Mouse (Mus musculus) MEL (cell line): ENCODE data around the gene Papss1. TPM values are rescaled to one million over a fixed set of nuclear protein-coding genes. Genes with fewer than 3 reads are reported as not detected.

Experiments
- DNase-seq: peaks from one replicate; pipeline ENCODE4 v3.0.0; 2011; ENCODE audit warnings: low read depth, low spot score
- H3K27ac ChIP-seq: 2 replicates; pipeline ENCODE4 v1.5.1; 2012; ENCODE audit warnings: low read depth, mild to moderate bottlenecking, control low read depth, low read length, moderate library complexity; ENCODE audit not compliant: control insufficient read depth
- H3K27me3 ChIP-seq, 2 experiments: fragments of 150-350 bp in 1 of 2; sonication (generic) in 1 of 2; 2 replicates each; pipeline ENCODE4 v1.6.1; 2012; ENCODE audit warnings: low read length in 2 of 2, mild to moderate bottlenecking in 2 of 2, improper control_type of control experiment in 1 of 2, moderate library complexity in 1 of 2; ENCODE audit not compliant: insufficient read depth in 2 of 2, control insufficient read depth in 1 of 2
- H3K36me3 ChIP-seq, 2 experiments: 2 replicates each; pipeline ENCODE4 v1.6.1; 2012 to 2014; ENCODE audit warnings: low read length in 2 of 2, improper control_type of control experiment in 1 of 2, inconsistent platforms in 1 of 2, mild to moderate bottlenecking in 1 of 2; ENCODE audit not compliant: insufficient read depth in 2 of 2, control insufficient read depth in 1 of 2
- H3K4me1 ChIP-seq, 2 experiments: fragments of 150-350 bp in 1 of 2; sonication (generic) in 1 of 2; 2 replicates each; pipeline ENCODE4 v1.6.1; 2012; ENCODE audit warnings: low read length in 2 of 2, improper control_type of control experiment in 1 of 2, mild to moderate bottlenecking in 1 of 2; ENCODE audit not compliant: insufficient read depth in 2 of 2, control insufficient read depth in 1 of 2
- H3K4me3 ChIP-seq, 2 experiments: fragments of 150-350 bp in 1 of 2; sonication (generic) in 1 of 2; 2 replicates each; pipeline ENCODE4 v1.5.1; 2012; ENCODE audit warnings: low read depth in 2 of 2, low read length in 2 of 2, mild to moderate bottlenecking in 2 of 2, moderate library complexity in 2 of 2, control low read depth in 1 of 2, improper control_type of control experiment in 1 of 2; ENCODE audit not compliant: control insufficient read depth in 1 of 2, insufficient read depth in 1 of 2
- H3K79me2 ChIP-seq: 2 replicates; pipeline ENCODE4 v1.6.1; 2012; ENCODE audit warnings: mild to moderate bottlenecking, low read length, moderate library complexity; ENCODE audit not compliant: control insufficient read depth, poor library complexity, insufficient read depth
- H3K9ac ChIP-seq: 2 replicates; pipeline ENCODE4 v1.6.1; 2012; ENCODE audit warnings: low read depth, mild to moderate bottlenecking, control low read depth, low read length, moderate library complexity; ENCODE audit not compliant: control insufficient read depth, poor library complexity, severe bottlenecking
- H3K9me3 ChIP-seq: fragments of 150-350 bp; sonication (generic); replicated peaks from 2 replicates; pipeline ENCODE4 v1.6.1; 2012; ENCODE audit warnings: mild to moderate bottlenecking, low read length, improper control_type of control experiment, moderate library complexity; ENCODE audit not compliant: insufficient read depth
- BHLHE40 ChIP-seq: IDR thresholded peaks from 2 replicates; pipeline ENCODE4 v1.6.1; 2012; ENCODE audit warnings: low read depth, mild to moderate bottlenecking, inconsistent platforms, low read length, improper control_type of control experiment, borderline replicate concordance
- CHD1 ChIP-seq: IDR thresholded peaks from 2 replicates; pipeline ENCODE4 v1.6.1; 2012; ENCODE audit warnings: low read depth, mild to moderate bottlenecking, inconsistent platforms, low read length, improper control_type of control experiment
- CTCF ChIP-seq, 3 experiments: IDR thresholded peaks in 2 of 3; conservative IDR thresholded peaks in 1 of 3; 2 replicates each; pipeline ENCODE4 v1.5.1; 2011 to 2012; ENCODE audit warnings: low read length in 3 of 3, low read depth in 2 of 3, mild to moderate bottlenecking in 2 of 3, improper control_type of control experiment in 1 of 3, inconsistent platforms in 1 of 3, mixed read lengths in 1 of 3, moderate library complexity in 1 of 3; ENCODE audit not compliant: control insufficient read depth in 1 of 3, insufficient read depth in 1 of 3, poor library complexity in 1 of 3, severe bottlenecking in 1 of 3
- EP300 ChIP-seq, 2 experiments: IDR thresholded peaks; 2 replicates each; pipeline ENCODE4 v1.6.1; 2011; ENCODE audit warnings: improper control_type of control experiment in 2 of 2, low read length in 2 of 2, low read depth in 1 of 2, mild to moderate bottlenecking in 1 of 2
- ETS1 ChIP-seq: IDR thresholded peaks from 2 replicates; pipeline ENCODE4 v1.6.1; 2012; ENCODE audit warnings: low read depth, mild to moderate bottlenecking, inconsistent platforms, low read length, improper control_type of control experiment, moderate library complexity
- GABPA ChIP-seq: IDR thresholded peaks from 2 replicates; pipeline ENCODE4 v1.6.1; 2012; ENCODE audit warnings: low read depth, mild to moderate bottlenecking, inconsistent platforms, low read length, improper control_type of control experiment, moderate library complexity
- HCFC1 ChIP-seq: IDR thresholded peaks from 2 replicates; pipeline ENCODE4 v1.6.1; 2012; ENCODE audit warnings: low read depth, mild to moderate bottlenecking, inconsistent platforms, low read length, improper control_type of control experiment, moderate library complexity
- KAT2A ChIP-seq: conservative IDR thresholded peaks from 2 replicates; pipeline ENCODE4 v1.6.1; 2012; ENCODE audit warnings: low read depth, low read length, improper control_type of control experiment, inconsistent platforms
- MAFK ChIP-seq: IDR thresholded peaks from 2 replicates; pipeline ENCODE4 v1.6.1; 2011; ENCODE audit warnings: low read depth, mild to moderate bottlenecking, low read length, improper control_type of control experiment, borderline replicate concordance
- MAX ChIP-seq: IDR thresholded peaks from 2 replicates; pipeline ENCODE4 v1.6.1; 2011; ENCODE audit warnings: low read length, improper control_type of control experiment
- MEF2A ChIP-seq: IDR thresholded peaks from 2 replicates; pipeline ENCODE4 v1.6.1; 2014; ENCODE audit warnings: low read depth, mild to moderate bottlenecking, inconsistent platforms, low read length, improper control_type of control experiment; ENCODE audit not compliant: poor library complexity, insufficient replicate concordance, severe bottlenecking; ENCODE audit errors: extremely low read depth
- NELFE ChIP-seq: IDR thresholded peaks from 2 replicates; pipeline ENCODE4 v1.6.1; 2011; ENCODE audit warnings: low read depth, low read length, improper control_type of control experiment
- NRF1 ChIP-seq: IDR thresholded peaks from 2 replicates; pipeline ENCODE4 v1.6.1; 2014; ENCODE audit warnings: low read depth, mild to moderate bottlenecking, inconsistent platforms, low read length, improper control_type of control experiment, moderate library complexity; ENCODE audit not compliant: poor library complexity, insufficient read depth, severe bottlenecking
- POLR2A ChIP-seq, 2 experiments: IDR thresholded peaks; 2 replicates each; pipeline ENCODE4 v1.6.1; 2011 to 2012; ENCODE audit warnings: low read length in 2 of 2, mild to moderate bottlenecking in 2 of 2, control low read depth in 1 of 2, improper control_type of control experiment in 1 of 2, low read depth in 1 of 2, moderate library complexity in 1 of 2; ENCODE audit not compliant: control insufficient read depth in 1 of 2, insufficient read depth in 1 of 2, poor library complexity in 1 of 2
- POLR2AphosphoS2 ChIP-seq: IDR thresholded peaks from 2 replicates; pipeline ENCODE4 v1.6.1; 2011; ENCODE audit warnings: low read length, improper control_type of control experiment
- POLR2AphosphoS5 ChIP-seq: IDR thresholded peaks from 2 replicates; pipeline ENCODE4 v1.6.1; 2012; ENCODE audit warnings: low read depth, borderline replicate concordance, mild to moderate bottlenecking, inconsistent platforms, low read length, moderate library complexity, mixed read lengths
- RAD21 ChIP-seq: IDR thresholded peaks from 2 replicates; pipeline ENCODE4 v1.6.1; 2011; ENCODE audit warnings: mild to moderate bottlenecking, low read depth, low read length, improper control_type of control experiment
- SIN3A ChIP-seq: IDR thresholded peaks from 2 replicates; pipeline ENCODE4 v1.6.1; 2012; ENCODE audit warnings: low read length, improper control_type of control experiment, inconsistent platforms
- TBP ChIP-seq: IDR thresholded peaks from 2 replicates; pipeline ENCODE4 v1.8.0; 2011; ENCODE audit warnings: low read depth, low read length, improper control_type of control experiment
- TCF12 ChIP-seq: IDR thresholded peaks from 2 replicates; pipeline ENCODE4 v1.6.1; 2014; ENCODE audit warnings: low read depth, mild to moderate bottlenecking, inconsistent platforms, low read length, improper control_type of control experiment, moderate library complexity
- USF1 ChIP-seq: IDR thresholded peaks from 2 replicates; pipeline ENCODE4 v1.6.1; 2014; ENCODE audit warnings: low read depth, mild to moderate bottlenecking, inconsistent platforms, low read length, improper control_type of control experiment, moderate library complexity
- USF2 ChIP-seq, 2 experiments: IDR thresholded peaks; 2 replicates each; pipeline ENCODE4 v1.6.1; 2011 to 2012; ENCODE audit warnings: improper control_type of control experiment in 2 of 2, low read length in 2 of 2, borderline replicate concordance in 1 of 2, inconsistent platforms in 1 of 2, low read depth in 1 of 2, mild to moderate bottlenecking in 1 of 2; ENCODE audit not compliant: insufficient read depth in 1 of 2
- ZKSCAN1 ChIP-seq: IDR thresholded peaks from 2 replicates; pipeline ENCODE4 v1.6.1; 2012; ENCODE audit warnings: low read depth, mild to moderate bottlenecking, inconsistent platforms, low read length, improper control_type of control experiment, moderate library complexity
- ZMIZ1 ChIP-seq: IDR thresholded peaks from 2 replicates; pipeline ENCODE4 v1.6.1; 2012; ENCODE audit warnings: low read depth, mild to moderate bottlenecking, inconsistent platforms, low read length, improper control_type of control experiment, moderate library complexity
- polyA plus RNA-seq, 2 experiments: library from polyadenylated mRNA; stranded (reverse) in 1 of 2; unstranded in 1 of 2; fragments of >175 nt in 1 of 2; fragments of >200 nt in 1 of 2; gene quantifications; 2 replicates each; pipeline versions ENCODE4 v1.2.1 to v1.2.4; 2012; ENCODE audit warnings: low replicate concordance in 2 of 2, low read depth in 1 of 2; ENCODE audit not compliant: insufficient read length in 2 of 2, insufficient read depth in 1 of 2, missing spikeins in 1 of 2
- total RNA-seq: library from RNA; depleted of rRNA; stranded (reverse); fragments of 300-350 nt; gene quantifications from 2 replicates; pipeline ENCODE4 v1.2.3, GENCODE M21; 2012

The Papss1 gene
- total and polyA plus RNA-seq, 3 experiments: 27.7 to 36.2 TPM; not detected in 1

- no peak overlapping the region for H3K9ac ChIP-seq
- H3K4me1 ChIP-seq: no peaks in the 10 kb centered on the region
- H3K36me3 ChIP-seq: no peaks in the 10 kb centered on the region
Measured at GRCm38 (mm10) chr3:131660126-131660525, 95.6 kb downstream of the Papss1 start.

DNA sequence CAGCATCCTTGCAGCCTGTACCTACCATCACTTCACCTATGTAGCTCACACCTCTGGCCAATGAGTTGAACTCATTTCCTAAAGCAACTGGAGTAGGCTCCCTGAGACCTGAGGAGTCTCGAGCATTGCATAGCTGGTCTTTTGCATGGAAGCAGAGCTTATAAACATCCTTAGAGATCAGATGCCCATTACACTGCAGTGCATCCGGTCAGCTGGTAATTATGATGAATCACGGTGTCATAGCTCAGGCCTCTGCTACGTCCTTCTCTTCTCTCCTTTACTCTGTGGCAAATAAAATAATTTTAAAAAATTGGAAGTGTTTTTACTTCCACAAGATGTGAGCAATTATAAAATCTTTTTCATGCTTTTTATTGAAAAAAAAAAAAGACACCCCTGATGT is 96.1 kb downstream of the Papss1 start:
- Histone ChIP-seq H3K4me3 (no peak overlapping the region), H3K36me3 (no peaks in the 10 kb centered on the region), H3K79me2 (no peaks in the 10 kb centered on the region), H3K4me1 (no peaks in the 10 kb centered on the region), H3K9ac (no peak overlapping the region), H3K27me3 (no peaks in the 10 kb centered on the region), H3K27ac (no peak overlapping the region), H3K9me3 (no peaks in the 10 kb centered on the region)
- DNase-seq: no peak
- TF ChIP-seq EP300 (IDR thresholded peaks at IDR 0.05; ENCODE audit: low read depth in 1 of 2, low read length in 2 of 2): no peak
- no peak for TF ChIP-seq ZKSCAN1
- no peak for TF ChIP-seq USF1
- no peak for TF ChIP-seq USF2 (IDR thresholded peaks at IDR 0.05; ENCODE audit: borderline replicate concordance in 1 of 2, insufficient read depth in 1 of 2, low read depth in 1 of 2, low read length in 2 of 2)
- TF ChIP-seq MAFK: no peak
- no peak for TF ChIP-seq SIN3A
- TF ChIP-seq GABPA: no peak
- no peak for TF ChIP-seq BHLHE40
- no peak for TF ChIP-seq KAT2A
- TF ChIP-seq TBP: no peak
- no peak for TF ChIP-seq ETS1
- TF ChIP-seq NRF1: no peak
- no peak for TF ChIP-seq CTCF (IDR thresholded peaks at IDR 0.05 in 2 of 3, conservative IDR thresholded peaks at IDR 0.05 in 1 of 3; ENCODE audit: control insufficient read depth in 1 of 3, insufficient read depth in 1 of 3, low read depth in 2 of 3, low read length in 3 of 3, poor library complexity in 1 of 3, severe bottlenecking in 1 of 3)

More at GRCm38 (mm10) chr3:131660126-131660525, 95.6 kb downstream of the Papss1 start:
- no peak overlapping the region for H3K27ac ChIP-seq
- H3K9me3 ChIP-seq: no peaks in the 10 kb centered on the region
- H3K4me3 ChIP-seq: no peak overlapping the region
- H3K27me3 ChIP-seq: no peaks in the 10 kb centered on the region
- no peak for DNase-seq
- no peak for TF ChIP-seq MAFK
- no peak for TF ChIP-seq CHD1
- TF ChIP-seq NRF1: no peak
- TF ChIP-seq ZMIZ1: no peak
- TF ChIP-seq HCFC1: no peak
- TF ChIP-seq RAD21: no peak
- no peak for TF ChIP-seq POLR2A (IDR thresholded peaks at IDR 0.05; ENCODE audit: control insufficient read depth in 1 of 2, insufficient read depth in 1 of 2, low read depth in 1 of 2, low read length in 2 of 2, poor library complexity in 1 of 2)
- no peak for TF ChIP-seq EP300 (IDR thresholded peaks at IDR 0.05; ENCODE audit: low read depth in 1 of 2, low read length in 2 of 2)
- TF ChIP-seq NELFE: no peak
- no peak for TF ChIP-seq KAT2A
- no peak for TF ChIP-seq USF2 (IDR thresholded peaks at IDR 0.05; ENCODE audit: borderline replicate concordance in 1 of 2, insufficient read depth in 1 of 2, low read depth in 1 of 2, low read length in 2 of 2)
- TF ChIP-seq GABPA: no peak
- no peak for TF ChIP-seq TBP
- TF ChIP-seq MEF2A: no peak
- TF ChIP-seq USF1: no peak
- no peak for TF ChIP-seq POLR2AphosphoS2
- no peak for TF ChIP-seq BHLHE40
- TF ChIP-seq POLR2AphosphoS5: no peak
- TF ChIP-seq MAX: no peak
- no peak for TF ChIP-seq TCF12
- TF ChIP-seq, all 39 proteins: peak for 0
- no peaks in the 10 kb centered on the region for H3K79me2 ChIP-seq
